1 mouse cellular context compared by ENCODE assay signal in genomic region chr17:33826850-33827249, GRCm38 (mm10).
TF ChIP-seq lines count a peak whose summit lies in the region.

No protein-coding gene starts in this region.

TF ChIP-seq in CH12.LX, 34 proteins besides CTCF, POLR2A, EP300 and RAD21 (continued from another document):
- TF ChIP-seq JUN (IDR thresholded peaks at IDR 0.05; ENCODE audit: insufficient read depth, low read depth, low read length) (no peak), USF2 (conservative IDR thresholded peaks at IDR 0.05; ENCODE audit: low read depth, low read length) (no peak), ZMIZ1 (IDR thresholded peaks at IDR 0.05; ENCODE audit: low read depth, low read length) (no peak), MEF2A (IDR thresholded peaks at IDR 0.05; ENCODE audit: borderline replicate concordance, low read depth, low read length) (0 out of 2 replicates have a peak, but pooled peaks have one; percentile 43), MAZ (IDR thresholded peaks at IDR 0.05; ENCODE audit: low read depth, low read length) (no peak), JUND (conservative IDR thresholded peaks at IDR 0.05; ENCODE audit: low read depth, low read length) (0 out of 2 replicates have a peak, but pooled peaks have one; percentile 28), MAX (IDR thresholded peaks at IDR 0.05; ENCODE audit: low read length) (no peak), MAFK (IDR thresholded peaks at IDR 0.05; ENCODE audit: insufficient replicate concordance, low read length) (no peak), NELFE (IDR thresholded peaks at IDR 0.05; ENCODE audit: low read depth, low read length) (peak; percentile 26; the same call in 1 of the 2 replicates), UBTF (IDR thresholded peaks at IDR 0.05; ENCODE audit: low read depth, low read length) (no peak), TBP (conservative IDR thresholded peaks at IDR 0.05; ENCODE audit: low read depth, low read length) (no peak), KAT2A (IDR thresholded peaks at IDR 0.05; ENCODE audit: insufficient replicate concordance, low read length) (no peak), ZKSCAN1 (IDR thresholded peaks at IDR 0.05; ENCODE audit: borderline replicate concordance, low read depth, low read length) (no peak), E2F4 (IDR thresholded peaks at IDR 0.05; ENCODE audit: insufficient replicate concordance, low read depth, low read length) (0 out of 2 replicates have a peak, but pooled peaks have one; percentile 42)
